Mouse (Mus musculus) v-Abl transformed pro-B cells (cell line): ENCODE results near the gene Syn2.

Experiments used
- in situ Hi-C, 2 experiments: fragments of 400-800 bp; cut with MboI; formaldehyde crosslinking; loops; one replicate each; pipeline ENCODE4 v1.15.1; 2025; ENCODE audit not compliant: unreplicated experiment in 2 of 2

Gene Syn2

GRCm38 (mm10) chr6:115134501-115135331, at the start of gene Syn2:
Gene Syn2 (plus strand): TSS chr6:115134902.
- in situ Hi-C loops: no loop called here

DNA sequence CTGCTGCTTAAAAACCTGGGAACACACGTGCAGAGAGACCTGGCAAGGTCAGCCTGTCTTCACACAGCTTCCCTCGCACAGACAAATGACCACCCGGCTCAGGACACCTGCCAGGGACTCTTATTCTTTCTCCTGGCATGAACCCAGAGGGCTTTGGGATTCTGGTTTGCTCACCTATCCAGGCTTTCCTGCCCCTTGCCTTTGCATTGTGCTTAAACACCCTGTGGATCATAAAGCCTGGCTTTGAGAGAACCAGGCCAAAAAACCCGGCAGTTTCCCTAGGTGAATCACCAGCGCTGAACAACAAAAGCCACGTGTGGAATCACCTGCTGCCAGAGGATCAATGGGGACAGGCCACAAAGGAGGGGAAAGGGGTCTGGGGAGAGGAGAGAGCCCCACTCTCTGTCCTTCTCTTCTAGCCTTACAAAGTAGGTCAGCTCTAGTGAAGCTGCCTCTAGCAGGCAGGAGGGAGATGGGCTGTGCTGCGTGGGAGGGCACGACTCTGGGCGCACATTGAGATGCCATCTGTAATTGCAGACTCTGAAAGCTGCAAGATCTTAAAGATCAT, 49.3 kb upstream of the Syn2 start:
- in situ Hi-C loops: no loop called here

DNA sequence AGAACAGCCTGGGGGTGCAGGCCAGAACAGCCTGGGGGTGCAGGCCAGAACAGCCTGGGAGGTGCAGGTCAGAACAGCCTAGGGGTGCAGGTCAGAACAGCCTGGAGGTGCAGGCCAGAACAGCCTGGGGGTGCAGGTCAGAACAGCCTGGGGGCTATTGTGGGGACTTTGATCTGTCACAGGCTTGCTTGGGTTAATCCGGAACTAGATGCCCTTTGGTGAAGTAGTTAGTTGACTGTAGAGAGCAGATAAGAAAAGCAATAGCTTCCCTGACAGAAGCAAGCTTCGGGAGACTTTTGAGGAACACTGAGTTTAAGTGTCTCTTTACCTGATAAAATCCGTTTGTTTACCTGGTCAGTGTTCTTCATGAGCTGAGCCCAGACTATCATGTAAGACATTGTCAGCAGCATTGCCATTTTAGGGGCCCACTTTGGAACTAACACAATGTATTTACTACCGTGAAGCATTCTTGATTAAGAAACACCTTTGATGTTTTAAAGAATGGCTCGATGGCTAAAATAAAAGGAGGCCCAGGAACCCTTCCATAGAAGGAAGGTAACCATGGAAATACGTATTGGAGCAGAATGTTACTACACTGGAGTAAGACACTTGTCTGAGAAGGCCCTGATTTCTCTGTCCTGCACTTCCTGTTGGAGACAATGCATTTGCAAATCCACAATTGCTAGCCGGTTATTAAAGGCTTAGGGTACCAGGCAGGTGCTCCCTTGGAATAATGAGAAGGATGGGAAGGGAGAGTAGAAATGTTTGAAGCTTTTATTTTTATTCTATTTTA, 46.2 kb upstream of the Syn2 start:
- in situ Hi-C loops: no loop called here

DNA sequence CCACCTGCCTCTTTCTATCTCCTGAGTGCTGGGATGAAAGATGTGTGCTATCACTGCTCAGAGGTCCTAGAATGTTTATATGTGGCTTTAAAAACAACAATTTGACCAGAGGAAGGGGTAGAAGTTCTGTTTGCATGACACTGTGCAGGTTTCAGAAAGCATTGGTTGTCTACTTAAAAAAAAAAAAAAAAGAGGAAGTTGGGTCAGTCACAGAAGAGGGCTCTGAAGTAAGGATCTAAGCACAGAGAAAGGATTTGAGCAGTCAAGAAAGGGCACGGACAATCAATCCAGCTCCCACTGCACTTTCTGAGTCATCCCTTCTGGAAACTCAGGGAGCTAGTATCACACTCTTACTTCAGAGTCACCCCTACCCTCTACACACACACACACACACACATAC, 43.0 kb upstream of the Syn2 start:
- in situ Hi-C loops: no loop called here

DNA sequence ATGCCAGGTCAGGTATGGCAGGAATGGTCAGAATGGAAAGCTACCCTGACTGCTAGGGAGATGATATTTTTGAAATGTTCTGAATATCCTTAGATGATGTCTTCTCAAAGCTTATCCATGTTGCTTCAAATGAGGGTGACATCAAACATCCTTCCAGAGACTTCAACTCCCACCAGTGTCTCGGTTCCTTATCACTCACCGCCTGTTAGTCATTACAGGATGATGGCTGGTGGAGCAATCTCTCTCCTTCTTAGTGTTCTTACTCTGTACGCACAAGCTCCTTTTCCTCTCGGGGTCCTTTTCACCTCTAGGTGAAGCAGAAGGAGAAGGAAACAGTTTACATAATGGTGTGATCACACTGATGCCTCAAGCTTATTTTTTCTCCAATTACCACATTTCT, 32.2 kb upstream of the Syn2 start:
- in situ Hi-C loops: no loop called here

DNA sequence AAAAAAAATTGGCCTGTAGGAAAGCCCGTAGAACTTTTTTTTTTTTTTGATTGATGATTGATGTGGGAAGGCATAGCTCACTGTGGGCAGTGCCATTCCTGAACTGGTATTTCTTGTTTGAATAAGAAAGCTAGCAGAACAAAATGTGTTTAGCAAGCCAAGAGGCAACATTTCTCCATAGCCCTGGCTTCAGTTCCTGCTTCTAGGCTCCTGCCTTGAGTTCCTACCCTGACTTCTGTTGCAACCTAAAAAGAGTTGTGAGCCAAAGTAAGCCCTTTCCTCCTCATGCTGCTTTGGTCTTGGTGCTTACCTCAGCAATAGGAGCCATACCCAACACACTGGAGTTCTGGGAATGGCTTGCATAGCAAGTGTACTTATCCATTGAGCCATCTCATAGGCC, 23.3 kb upstream of the Syn2 start:
- in situ Hi-C loops: no loop called here

GRCm38 (mm10) chr6:115122181-115122580, 12.5 kb upstream of the Syn2 start:
- in situ Hi-C loops: no loop called here

- in situ Hi-C loops: no loop called here
Observed at GRCm38 (mm10) chr6:115123262-115124201, 11.2 kb upstream of the Syn2 start.

DNA sequence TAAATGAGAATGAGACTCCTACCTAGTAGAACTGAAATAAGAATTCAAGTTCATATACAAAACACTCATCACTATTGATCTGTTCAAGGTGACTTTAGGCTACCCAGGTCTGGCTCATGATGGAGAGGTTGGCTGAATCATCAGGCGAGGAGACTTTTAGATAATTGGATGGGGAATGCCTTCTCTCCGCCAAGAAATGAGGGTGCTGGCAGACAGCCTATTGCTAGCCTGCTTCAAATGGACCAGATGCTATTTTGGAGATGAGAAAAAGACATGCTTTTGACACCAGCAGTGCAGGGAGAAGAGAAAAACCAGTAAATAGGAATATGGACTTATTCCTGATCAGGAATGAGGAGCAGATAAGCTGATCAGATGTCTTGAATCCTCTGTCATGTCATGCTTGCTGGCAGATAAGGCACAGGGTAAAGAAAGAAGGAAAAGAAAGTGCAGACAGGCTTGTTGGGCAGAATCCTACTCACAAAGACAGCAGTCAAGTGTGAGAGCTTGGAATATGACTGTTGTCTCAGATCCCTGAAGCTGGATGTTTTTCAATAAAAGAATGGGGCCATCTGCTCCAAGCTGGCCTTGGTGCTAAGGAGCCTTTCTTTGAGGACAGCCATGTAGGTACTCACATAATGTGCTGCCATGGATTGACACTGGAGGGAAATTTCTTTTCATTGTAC, 9.9 kb upstream of the Syn2 start:
- in situ Hi-C loops: no loop called here

- in situ Hi-C loops: no loop called here
Observed at GRCm38 (mm10) chr6:115125358-115125720, 9.4 kb upstream of the Syn2 start.

DNA sequence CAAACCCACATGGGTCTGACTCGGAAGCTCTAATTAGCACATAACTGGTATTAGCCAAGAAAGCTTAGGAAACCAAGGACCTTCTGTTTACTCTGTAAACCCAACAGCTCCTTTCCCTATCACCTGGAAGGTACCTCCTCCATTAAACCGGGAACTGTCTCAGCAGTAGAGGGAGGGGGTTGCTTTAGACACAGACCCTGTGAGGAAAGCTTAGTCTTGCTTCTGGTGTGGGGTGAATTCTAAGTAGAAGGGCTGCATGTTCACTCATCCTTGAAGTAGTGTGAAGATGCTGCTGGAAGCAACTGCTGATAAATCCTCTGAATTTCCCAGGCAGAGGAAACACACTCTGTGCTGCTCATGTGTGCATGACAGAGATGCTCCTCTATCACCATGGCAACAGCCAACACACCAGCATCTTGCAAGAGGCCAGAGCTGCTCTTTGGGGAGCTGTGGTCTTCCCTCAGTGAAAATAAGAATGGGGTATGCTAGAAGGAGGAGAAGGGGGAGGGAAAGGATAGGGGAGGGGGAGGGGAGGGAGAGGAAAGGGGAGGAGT, 8.4 kb upstream of the Syn2 start:
- in situ Hi-C loops: no loop called here

- in situ Hi-C loops: no loop called here
Observed at GRCm38 (mm10) chr6:115126851-115127250, 7.9 kb upstream of the Syn2 start.

- in situ Hi-C loops: no loop called here
Observed at GRCm38 (mm10) chr6:115127255-115127824, 7.4 kb upstream of the Syn2 start.

GRCm38 (mm10) chr6:115135332-115135649, 589 bp downstream of the Syn2 start:
- in situ Hi-C loops: no loop called here

- in situ Hi-C loops: no loop called here
Observed at GRCm38 (mm10) chr6:115136156-115136555, 1.5 kb downstream of the Syn2 start.

DNA sequence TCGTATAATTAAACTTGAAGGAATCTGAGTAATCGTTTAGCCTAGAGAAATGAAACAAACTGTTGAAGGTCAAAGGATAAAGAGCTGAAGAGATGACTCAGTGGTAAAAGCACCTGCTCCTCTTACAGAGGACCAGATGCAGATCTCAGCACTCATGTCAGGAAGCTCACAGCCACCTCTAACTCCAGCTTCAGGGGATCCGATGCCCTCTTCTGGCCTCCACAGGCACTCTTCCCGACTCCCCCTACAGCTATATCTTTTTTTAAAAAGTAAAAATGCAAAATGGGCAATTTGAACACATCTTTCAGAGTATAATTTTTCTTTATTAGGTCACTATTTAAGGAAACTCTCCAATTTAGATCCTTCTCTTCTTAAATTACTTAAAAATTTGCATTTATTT, 6.7 kb downstream of the Syn2 start:
- in situ Hi-C loops: no loop called here

DNA sequence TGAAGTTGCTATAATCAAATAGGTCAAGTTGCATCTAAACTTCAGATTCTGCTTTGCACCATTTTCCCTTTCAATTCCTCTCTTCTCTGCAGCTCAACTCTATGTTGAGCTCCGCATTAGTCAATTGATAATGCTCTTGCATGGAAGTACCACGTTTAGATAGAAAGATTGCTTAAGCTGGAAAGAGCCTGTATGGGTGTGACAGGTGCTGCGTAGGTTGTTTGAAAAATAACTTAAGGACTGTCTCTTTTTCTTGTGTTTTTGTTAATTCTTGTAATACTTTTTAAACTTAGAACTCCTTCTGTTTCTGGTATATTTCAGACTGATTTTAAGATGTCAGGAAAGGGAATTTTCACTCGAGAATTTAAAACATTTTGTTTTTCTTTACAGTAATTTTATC, 26.5 kb downstream of the Syn2 start:
- in situ Hi-C loops: no loop called here

DNA sequence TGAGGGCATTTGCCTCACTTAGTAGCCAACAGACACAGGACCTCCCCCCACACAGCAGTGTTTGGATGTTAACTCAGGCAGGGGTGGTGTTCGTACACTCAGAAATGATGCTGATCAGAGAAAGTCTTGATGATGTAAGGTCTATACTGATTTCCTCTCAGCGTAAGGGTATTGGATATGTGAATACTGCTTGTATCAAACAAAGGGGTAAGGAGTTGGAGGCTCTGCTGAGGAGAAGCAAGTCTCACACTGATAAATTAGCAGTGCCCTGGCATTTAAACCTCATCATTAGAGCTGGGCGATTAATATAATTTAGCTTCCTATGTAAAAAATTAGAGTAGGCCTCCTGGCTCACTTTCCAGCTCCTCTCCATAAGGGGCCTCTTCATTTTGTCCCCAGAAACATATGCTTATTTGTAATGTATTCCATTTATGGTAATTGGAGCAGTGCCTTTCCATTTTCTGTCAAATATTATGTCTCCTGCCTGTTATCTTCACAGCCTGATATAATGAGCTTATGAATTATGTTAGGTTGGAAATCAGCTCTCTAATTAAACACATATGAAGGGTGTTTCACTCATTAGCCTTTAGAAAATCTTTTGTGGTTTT, 31.3 kb downstream of the Syn2 start:
- in situ Hi-C loops: no loop called here

DNA sequence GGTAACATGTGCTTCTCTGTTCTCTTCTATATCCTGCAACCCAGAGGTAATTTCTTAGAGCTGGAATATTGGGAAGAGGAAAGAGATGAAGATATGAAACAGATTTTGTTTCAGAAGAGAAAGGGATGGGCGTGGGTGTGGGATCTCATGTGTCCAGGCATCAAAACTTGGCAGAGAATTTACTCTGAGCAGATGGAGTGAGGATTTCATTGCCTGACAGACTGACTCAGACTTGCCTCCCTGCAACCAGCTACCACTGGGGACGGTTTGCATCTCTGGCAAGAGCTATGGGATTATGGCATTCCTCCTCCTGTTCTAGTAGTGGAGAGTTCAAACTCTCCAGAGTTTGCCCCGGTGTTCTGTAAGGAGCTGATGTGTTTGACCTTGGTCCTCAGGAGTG, 34.2 kb downstream of the Syn2 start:
- in situ Hi-C loops: no loop called here
